Mouse (Mus musculus) heart, embryonic 14.5 days (tissue): ENCODE data around the gene Trnp1. TPM values are rescaled to one million over a fixed set of nuclear protein-coding genes. Genes with fewer than 3 reads are reported as not detected.

Experiments used
- ATAC-seq: fragments of 200-750 bp; cut with Nextera tagmentation; 2 replicates; pipeline ENCODE4 v1.8.0; 2017; ENCODE audit warnings: low read depth, moderate TSS enrichment; ENCODE audit not compliant: insufficient number of reproducible peaks, insufficient read depth, low FRiP score
- H3K27ac ChIP-seq, 2 experiments: fragments of 200-500 bp in 1 of 2; fragments of 300-500 bp in 1 of 2; sonication (generic) in 1 of 2; replicated peaks in 1 of 2; 2 replicates each; pipeline ENCODE4 v1.5.1; 2012 to 2014; ENCODE audit warnings: low read depth in 2 of 2, low read length in 2 of 2, control low read depth in 1 of 2, mild to moderate bottlenecking in 1 of 2, mixed read lengths in 1 of 2; ENCODE audit not compliant: control insufficient read depth in 1 of 2, insufficient read depth in 1 of 2
- H3K27me3 ChIP-seq: fragments of 300-500 bp; sonication (generic); 2 replicates; pipeline ENCODE4 v1.6.1; 2014; ENCODE audit warnings: mild to moderate bottlenecking, low read length, control low read depth; ENCODE audit not compliant: control insufficient read depth, insufficient read depth
- H3K36me3 ChIP-seq: fragments of 300-500 bp; sonication (generic); 2 replicates; pipeline ENCODE4 v1.6.1; 2014; ENCODE audit warnings: mild to moderate bottlenecking, control low read depth, low read length, mixed read lengths; ENCODE audit not compliant: control insufficient read depth, insufficient read depth
- H3K4me1 ChIP-seq, 2 experiments: fragments of 200-500 bp in 1 of 2; fragments of 300-500 bp in 1 of 2; sonication (generic) in 1 of 2; 2 replicates each; pipeline ENCODE4 v1.6.1; 2012 to 2014; ENCODE audit warnings: low read length in 2 of 2, control low read depth in 1 of 2, mixed read lengths in 1 of 2; ENCODE audit not compliant: control insufficient read depth in 2 of 2, insufficient read depth in 2 of 2
- H3K4me2 ChIP-seq: fragments of 300-500 bp; sonication (generic); 2 replicates; pipeline ENCODE4 v1.6.1; 2014; ENCODE audit warnings: mild to moderate bottlenecking, low read length
- H3K4me3 ChIP-seq, 2 experiments: fragments of 200-500 bp in 1 of 2; fragments of 300-500 bp in 1 of 2; sonication (generic) in 1 of 2; 2 replicates each; pipeline ENCODE4 v1.5.1; 2012 to 2014; ENCODE audit warnings: low read length in 2 of 2, mild to moderate bottlenecking in 2 of 2, control low read depth in 1 of 2, low read depth in 1 of 2, moderate library complexity in 1 of 2; ENCODE audit not compliant: control insufficient read depth in 1 of 2, insufficient read depth in 1 of 2
- H3K9ac ChIP-seq: fragments of 300-500 bp; sonication (generic); 2 replicates; pipeline ENCODE4 v1.6.1; 2014; ENCODE audit warnings: mild to moderate bottlenecking, low read length
- H3K9me3 ChIP-seq: fragments of 300-500 bp; sonication (generic); 2 replicates; pipeline ENCODE4 v1.6.1; 2016; ENCODE audit warnings: low read length, control low read depth; ENCODE audit not compliant: control insufficient read depth
- WGBS: fragments of 180-500 bp; shearing (Covaris S2); extraction: QIAGEN DNeasy Blood & Tissue Kit; methylation state at CpG from one replicate; pipeline ENCODE4 v1.1.7; 2014; 5-methylcytosine and 5-hydroxymethylcytosine counted together
- polyA plus RNA-seq: library from polyadenylated mRNA; unstranded; fragments of >200 nt; fragmentation: Nextera tagmentation; extraction: Ambion mirVana; gene quantifications from 2 replicates; pipeline ENCODE4 v1.2.1, GENCODE M21; 2014

The Trnp1 gene
- polyA plus RNA-seq, 1 experiment from 2014 or later, result 1.2 TPM

- 77% methylated on average over 7 of the region's 7 CpGs for WGBS
- no peak overlapping the region for H3K9ac ChIP-seq
- H3K9me3 ChIP-seq, result peaks cover 4% of the 10 kb centered on the region; the same call in 1 of the 2 replicates
- peaks cover 11% of the 10 kb centered on the region; the same call in 1 of the 2 replicates for H3K27me3 ChIP-seq
- ATAC-seq, result no peak
- H3K4me2 ChIP-seq, result no peak overlapping the region
- no peak overlapping the region for H3K27ac ChIP-seq
- no peak overlapping the region for H3K4me3 ChIP-seq
- H3K36me3 ChIP-seq, result no peaks in the 10 kb centered on the region
- H3K4me1 ChIP-seq, result peaks cover 4 to 7% of the 10 kb centered on the region in 2 experiments; a peak in 2 of 4 replicates
These were observed 27.1 kb downstream of the Trnp1 start for GRCm38 (mm10) chr4:133471135-133471821.

DNA sequence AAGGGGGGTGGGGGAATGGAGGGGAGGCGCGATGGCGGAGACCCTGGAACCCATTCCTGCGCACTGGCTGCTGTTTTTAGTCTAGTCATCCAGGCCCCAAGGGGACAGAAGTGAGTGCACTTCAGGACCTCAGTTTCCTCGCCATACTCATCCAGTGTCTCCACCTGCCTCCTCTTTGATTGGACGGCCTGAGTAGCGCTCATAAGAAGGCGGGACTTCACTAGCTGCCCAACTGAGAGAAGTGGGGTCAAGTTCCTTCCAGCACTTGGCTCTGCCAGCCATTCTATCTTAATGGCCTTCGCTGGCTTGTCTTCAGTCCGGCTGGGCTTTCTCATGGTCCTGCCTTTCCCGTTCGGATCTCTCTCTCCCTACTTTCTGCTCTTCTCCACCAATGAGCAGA, 29.2 kb downstream of the Trnp1 start:
- ATAC-seq, result no peak
- peak overlapping the region; percentile 88 for H3K4me2 ChIP-seq
- H3K9me3 ChIP-seq, result peaks cover 4% of the 10 kb centered on the region; the same call in 1 of the 2 replicates
- no peak overlapping the region for H3K9ac ChIP-seq
- WGBS, result 22% methylated on average over 12 of the region's 12 CpGs
- peak overlapping the region in 1 of 2 experiments; percentile 3; a peak in 1 of 4 replicates for H3K4me3 ChIP-seq
- no peaks in the 10 kb centered on the region for H3K27me3 ChIP-seq
- no peaks in the 10 kb centered on the region for H3K36me3 ChIP-seq
- peaks cover 4 to 12% of the 10 kb centered on the region in 2 experiments; a peak in 3 of 4 replicates for H3K4me1 ChIP-seq
- no peak overlapping the region for H3K27ac ChIP-seq

DNA sequence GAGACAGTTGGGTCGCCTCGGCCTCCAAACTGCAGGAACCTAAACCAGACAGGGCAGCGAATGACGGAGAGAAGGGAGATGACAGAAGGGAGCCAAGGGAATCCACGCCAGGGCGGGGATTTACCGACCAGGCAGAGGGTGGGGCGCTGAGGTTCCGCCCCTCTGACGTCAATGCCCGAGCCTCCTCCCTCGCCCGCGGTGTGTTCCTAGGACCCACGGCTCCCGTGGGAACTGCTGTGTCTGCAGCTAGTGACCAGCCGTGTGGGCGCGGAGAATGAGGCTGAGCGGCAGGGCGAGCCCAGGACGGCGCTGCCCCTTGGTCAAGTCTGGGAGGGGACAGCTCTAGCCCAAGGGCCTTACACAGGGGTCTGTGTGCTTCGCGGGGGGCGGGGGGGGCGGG, 30.3 kb downstream of the Trnp1 start:
- peak; percentile 63; the same call in 1 of the 2 replicates for ATAC-seq
- peaks cover 10 to 17% of the 10 kb centered on the region in 2 experiments for H3K4me1 ChIP-seq
- H3K9ac ChIP-seq, result peak overlapping the region; percentile 64
- H3K9me3 ChIP-seq, result peaks cover 4% of the 10 kb centered on the region; the same call in 1 of the 2 replicates
- H3K36me3 ChIP-seq, result no peaks in the 10 kb centered on the region
- H3K4me2 ChIP-seq, result peak overlapping the region; percentile 88
- under 1% methylated on average over 24 of the region's 27 CpGs for WGBS
- no peaks in the 10 kb centered on the region for H3K27me3 ChIP-seq
- H3K4me3 ChIP-seq, result peak overlapping the region; percentile 52 to 55
- H3K27ac ChIP-seq, result no peak overlapping the region

- H3K36me3 ChIP-seq, result no peaks in the 10 kb centered on the region
- peak overlapping the region; percentile 73 to 75 for H3K27ac ChIP-seq
- 22% methylated on average over 6 of the region's 6 CpGs for WGBS
- peaks cover 20 to 25% of the 10 kb centered on the region in 2 experiments for H3K4me1 ChIP-seq
- no peaks in the 10 kb centered on the region for H3K9me3 ChIP-seq
- H3K27me3 ChIP-seq, result no peaks in the 10 kb centered on the region
- 0 out of 2 replicates have a peak overlapping the region, but pooled peaks have one; percentile 18 for H3K4me2 ChIP-seq
- H3K4me3 ChIP-seq, result no peak overlapping the region
- no peak for ATAC-seq
- peak overlapping the region; percentile 31; the same call in 1 of the 2 replicates for H3K9ac ChIP-seq
These were observed 35.2 kb downstream of the Trnp1 start for GRCm38 (mm10) chr4:133463184-133463583.

GRCm38 (mm10) chr4:133461362-133461761, 37.0 kb downstream of the Trnp1 start:
- Histone ChIP-seq H3K4me2 (no peak overlapping the region), H3K9ac (no peak overlapping the region), H3K9me3 (no peaks in the 10 kb centered on the region), H3K27me3 (no peaks in the 10 kb centered on the region), H3K27ac (no peak overlapping the region), H3K4me1 (peaks cover 20 to 21% of the 10 kb centered on the region in 2 experiments), H3K4me3 (no peak overlapping the region), H3K36me3 (no peaks in the 10 kb centered on the region)
- no peak for ATAC-seq
- WGBS, result 63% methylated on average over 4 of the region's 4 CpGs

DNA sequence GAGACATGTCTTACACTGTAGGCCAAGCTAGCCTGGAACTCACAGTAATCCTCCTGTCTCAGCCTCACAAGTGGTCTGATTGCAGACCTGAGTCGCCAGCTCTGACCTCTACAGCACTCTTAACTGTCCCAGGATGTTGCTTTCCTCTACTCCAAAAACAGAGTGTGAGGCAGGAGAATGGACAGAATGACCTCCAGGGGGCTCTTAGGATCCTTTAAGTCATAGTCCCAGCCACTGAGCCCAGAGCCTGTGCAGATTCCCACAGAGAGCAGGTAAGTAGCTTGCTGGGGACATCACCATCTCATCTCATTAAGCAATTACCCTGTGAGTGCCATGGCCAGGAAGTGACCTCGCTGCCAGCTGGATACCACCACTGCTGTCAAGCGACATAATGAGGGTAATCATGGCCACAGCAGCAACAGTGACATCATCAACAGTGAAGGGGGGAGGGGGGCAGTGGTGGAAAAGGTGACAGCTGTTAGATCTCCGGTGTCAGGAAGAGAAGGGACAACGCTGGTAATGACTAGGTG, 37.5 kb downstream of the Trnp1 start:
- 47% methylated on average over 5 of the region's 5 CpGs for WGBS
- Histone ChIP-seq H3K9me3 (no peaks in the 10 kb centered on the region), H3K27ac (no peak overlapping the region), H3K27me3 (no peaks in the 10 kb centered on the region), H3K9ac (no peak overlapping the region), H3K4me1 (peaks cover 20 to 21% of the 10 kb centered on the region in 2 experiments), H3K4me3 (no peak overlapping the region), H3K36me3 (no peaks in the 10 kb centered on the region), H3K4me2 (no peak overlapping the region)
- no peak for ATAC-seq

GRCm38 (mm10) chr4:133460006-133460405, 38.3 kb downstream of the Trnp1 start:
- WGBS, result 93% methylated on average over 1 of the region's 1 CpGs
- no peaks in the 10 kb centered on the region for H3K9me3 ChIP-seq

More at GRCm38 (mm10) chr4:133460006-133460405, 38.3 kb downstream of the Trnp1 start:
- no peak overlapping the region for H3K27ac ChIP-seq
- ATAC-seq, result no peak
- H3K4me3 ChIP-seq, result no peak overlapping the region
- H3K4me1 ChIP-seq, result peaks cover 20 to 21% of the 10 kb centered on the region in 2 experiments
- no peak overlapping the region for H3K9ac ChIP-seq
- H3K36me3 ChIP-seq, result no peaks in the 10 kb centered on the region
- no peaks in the 10 kb centered on the region for H3K27me3 ChIP-seq
- H3K4me2 ChIP-seq, result no peak overlapping the region
